Mouse (Mus musculus) urinary bladder, postnatal 0 days (tissue): ENCODE measurements around the gene Slc10a7. TPM values are rescaled to one million over a fixed set of nuclear protein-coding genes. Genes with fewer than 3 reads are reported as not detected.

Experiments
- polyA plus RNA-seq: library from polyadenylated mRNA; unstranded; fragments of >200 nt; fragmentation: Nextera tagmentation; extraction: Ambion mirVana; gene quantifications from 2 replicates; pipeline ENCODE4 v1.2.1, GENCODE M21; 2015

Gene Slc10a7
- polyA plus RNA-seq: 12.9 and 13.8 TPM in 2 replicates

GRCm38 (mm10) chr8:78509273-78510031 is at the start of gene Slc10a7:
Gene Slc10a7, plus strand, starts transcription at chr8:78509346.

GRCm38 (mm10) chr8:78508719-78509272 is 350 bp upstream of the Slc10a7 start, which contains the start of gene Rbmxl1:
Gene Rbmxl1, minus strand, starts transcription at chr8:78508898.

Other genes with a start within 250 kb of the Slc10a7 start
- gene Pou4f2, start 72.7 kb upstream of the Slc10a7 start, polyA plus RNA-seq: not detected in 2 replicates
- 77.9 and 91.5 TPM in 2 replicates for gene Rbmxl1, start 448 bp upstream of the Slc10a7 start, polyA plus RNA-seq